Mouse (Mus musculus): ENCODE results near the gene Zcchc17. TPM values are rescaled to one million over a fixed set of nuclear protein-coding genes. Genes with fewer than 3 reads are reported as not detected.
A peak's percentile ranks its signal among the peaks of the same experiment; 100 is the strongest.

Zcchc17 gene
- polyA plus RNA-seq, 1 experiment from 2014 or later: 87.1 TPM

DNA sequence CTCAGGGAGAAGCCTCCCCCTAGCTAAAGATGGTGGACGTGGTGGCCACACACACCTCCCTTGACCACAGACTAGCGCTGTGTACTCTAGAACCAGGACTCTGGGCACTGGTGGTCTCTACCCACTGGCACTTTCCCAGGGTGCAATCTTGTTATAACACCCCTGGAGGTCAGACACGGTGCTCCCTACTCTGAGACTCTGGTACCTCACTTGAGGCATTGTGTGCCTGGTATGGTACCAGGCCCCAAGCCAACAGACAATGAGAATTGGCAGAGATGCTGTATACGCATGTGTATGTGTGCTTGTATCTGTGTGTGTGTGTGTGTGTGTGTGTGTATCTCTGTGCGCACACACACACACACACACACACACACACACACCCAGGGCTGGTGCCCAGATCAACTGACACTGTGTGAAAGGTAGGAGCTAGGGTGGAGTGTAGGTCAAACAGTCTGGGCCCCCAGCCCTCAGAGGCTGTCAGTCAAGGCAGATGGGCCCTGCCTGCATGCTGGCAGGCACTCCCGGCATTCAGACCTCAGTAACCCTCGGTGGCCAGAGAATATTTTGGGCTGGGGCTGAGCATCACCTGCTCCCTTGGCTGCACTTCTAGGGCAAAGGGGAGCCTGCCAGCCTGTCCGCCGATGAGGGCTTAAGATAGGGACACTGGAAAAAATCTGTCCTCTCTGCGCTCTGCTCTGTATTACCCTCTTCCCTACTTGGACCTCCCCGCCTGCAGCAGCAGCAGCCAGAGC lies 60.7 kb downstream of the Zcchc17 start:
- WGBS: 70% methylated on average over 11 of the region's 11 CpGs
- Histone ChIP-seq H3K9ac (no peak overlapping the region; the same call in 1 of the 2 replicates), H3K9me3 (no peaks in the 10 kb centered on the region), H3K36me3 (no peaks in the 10 kb centered on the region), H3K27me3 (peaks cover 5% of the 10 kb centered on the region; the same call in 1 of the 2 replicates), H3K4me1 (0 out of 2 replicates have a peak, but pooled peaks cover 4% of the 10 kb centered on the region), H3K4me3 (no peak overlapping the region), H3K27ac (no peak overlapping the region), H3K4me2 (replicated peaks) (no peak overlapping the region)
- ATAC-seq (ENCODE audit: low FRiP score, low read depth): no peak

DNA sequence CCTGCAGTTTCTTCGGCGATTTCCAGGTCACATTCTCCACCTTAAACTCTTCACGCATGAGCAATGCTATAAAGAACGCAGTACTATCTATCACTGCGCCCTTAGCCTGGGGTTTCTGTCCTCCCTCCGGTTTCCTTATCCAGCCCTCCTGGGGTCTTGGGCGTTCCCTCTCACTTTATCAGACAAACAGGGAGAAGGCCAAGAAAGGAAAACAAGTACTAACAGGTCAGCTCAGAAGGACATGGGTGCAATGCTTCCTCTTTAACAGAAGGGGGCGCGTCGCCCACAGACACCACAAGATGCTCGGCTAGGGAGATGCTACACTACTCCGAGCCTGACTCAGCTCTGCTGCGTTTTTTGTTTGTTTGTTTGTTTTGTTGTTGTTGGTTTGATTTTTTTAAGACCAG lies 62.6 kb downstream of the Zcchc17 start:
- no peak for ATAC-seq (ENCODE audit: low FRiP score, low read depth)
- Histone ChIP-seq H3K27ac (no peak overlapping the region), H3K4me1 (0 out of 2 replicates have a peak, but pooled peaks cover 4% of the 10 kb centered on the region), H3K9me3 (no peaks in the 10 kb centered on the region), H3K9ac (no peak overlapping the region), H3K4me3 (no peak overlapping the region), H3K36me3 (no peaks in the 10 kb centered on the region), H3K27me3 (0 out of 2 replicates have a peak, but pooled peaks cover 5% of the 10 kb centered on the region), H3K4me2 (replicated peaks) (no peak overlapping the region)
- 24% methylated on average over 13 of the region's 13 CpGs for WGBS

DNA sequence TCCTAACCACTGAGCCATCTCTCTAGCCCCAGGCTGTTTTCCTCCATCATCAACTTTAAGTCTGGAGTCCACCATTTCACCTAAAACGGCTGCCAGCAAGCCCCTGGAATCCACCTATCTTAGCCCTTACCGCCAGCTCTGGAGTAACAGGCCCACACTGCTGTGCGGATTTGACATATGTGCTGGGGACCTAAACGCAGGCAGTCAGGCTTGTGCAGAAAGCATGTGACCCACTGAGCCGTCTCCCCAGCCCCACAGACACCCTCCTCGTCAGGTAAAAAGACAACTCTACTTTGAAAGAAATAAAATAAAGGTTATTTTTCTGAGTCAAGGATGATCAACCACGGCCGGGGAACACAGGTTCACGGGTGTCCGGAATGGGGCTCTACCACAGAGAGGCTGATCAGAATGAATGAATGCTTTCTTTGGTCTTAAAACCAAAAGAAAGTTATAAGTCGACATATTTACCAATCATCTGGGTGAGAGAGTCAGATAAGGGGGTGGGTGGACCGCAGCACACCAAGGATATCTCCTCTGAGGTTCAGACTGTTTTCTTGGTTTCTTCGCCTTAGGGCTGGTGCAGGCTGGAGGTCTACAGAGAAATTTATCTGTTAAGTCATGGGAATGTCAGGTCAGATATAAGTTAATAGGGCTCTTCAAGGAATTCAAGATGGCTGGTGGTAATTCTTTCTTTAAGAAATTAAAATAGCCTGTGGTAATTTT lies 63.3 kb downstream of the Zcchc17 start:
- H3K27ac ChIP-seq: no peak overlapping the region
- WGBS: 83% methylated on average over 13 of the region's 13 CpGs
- no peak for ATAC-seq (ENCODE audit: low FRiP score, low read depth)
- no peak overlapping the region for H3K4me3 ChIP-seq
- no peak overlapping the region for H3K9ac ChIP-seq
- H3K36me3 ChIP-seq: no peaks in the 10 kb centered on the region
- no peak overlapping the region for H3K4me2 ChIP-seq (replicated peaks)
- no peaks in the 10 kb centered on the region for H3K9me3 ChIP-seq
- 0 out of 2 replicates have a peak, but pooled peaks cover 5% of the 10 kb centered on the region for H3K27me3 ChIP-seq
- 0 out of 2 replicates have a peak, but pooled peaks cover 4% of the 10 kb centered on the region for H3K4me1 ChIP-seq

DNA sequence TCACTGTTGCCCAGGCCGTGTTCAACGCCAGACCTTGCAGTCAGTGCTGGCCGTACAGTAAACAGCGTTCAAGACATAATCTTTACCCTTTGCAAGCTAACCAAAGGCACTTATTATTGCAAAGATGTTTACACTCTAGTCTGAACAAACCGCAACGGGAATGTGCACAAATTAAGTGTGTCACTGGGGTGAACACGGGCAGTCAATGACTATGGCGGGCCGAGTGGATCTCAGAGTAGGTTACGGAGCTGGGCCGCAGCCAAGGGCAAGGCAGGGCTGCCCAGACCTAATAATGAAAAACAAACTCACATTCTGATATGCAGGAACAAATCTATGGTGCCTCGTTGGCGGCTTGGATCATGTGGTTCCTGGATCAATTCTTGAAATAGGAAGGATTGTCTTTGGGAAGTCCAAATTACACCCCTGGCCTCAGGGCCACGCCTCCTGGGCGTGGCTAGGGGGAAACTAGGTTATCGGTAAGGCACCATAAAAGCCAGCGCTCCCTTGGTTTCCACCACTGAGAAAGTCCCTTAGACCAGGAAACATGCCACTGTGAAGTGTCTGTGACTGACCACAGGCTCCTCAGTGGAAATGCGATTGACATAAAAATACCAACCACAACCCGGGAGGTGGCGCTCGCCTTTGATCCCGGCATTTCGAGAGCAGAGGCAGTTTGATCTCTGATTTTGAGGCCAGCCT lies 64.5 kb downstream of the Zcchc17 start:
- Histone ChIP-seq H3K4me3 (no peak overlapping the region), H3K27me3 (0 out of 2 replicates have a peak, but pooled peaks cover 5% of the 10 kb centered on the region), H3K9me3 (no peaks in the 10 kb centered on the region), H3K36me3 (no peaks in the 10 kb centered on the region), H3K27ac (no peak overlapping the region), H3K9ac (no peak overlapping the region), H3K4me1 (0 out of 2 replicates have a peak, but pooled peaks cover 4% of the 10 kb centered on the region), H3K4me2 (replicated peaks) (peak overlapping the region; percentile 23; the same call in 1 of the 2 replicates)
- WGBS: 46% methylated on average over 23 of the region's 23 CpGs
- no peak for ATAC-seq (ENCODE audit: low FRiP score, low read depth)

DNA sequence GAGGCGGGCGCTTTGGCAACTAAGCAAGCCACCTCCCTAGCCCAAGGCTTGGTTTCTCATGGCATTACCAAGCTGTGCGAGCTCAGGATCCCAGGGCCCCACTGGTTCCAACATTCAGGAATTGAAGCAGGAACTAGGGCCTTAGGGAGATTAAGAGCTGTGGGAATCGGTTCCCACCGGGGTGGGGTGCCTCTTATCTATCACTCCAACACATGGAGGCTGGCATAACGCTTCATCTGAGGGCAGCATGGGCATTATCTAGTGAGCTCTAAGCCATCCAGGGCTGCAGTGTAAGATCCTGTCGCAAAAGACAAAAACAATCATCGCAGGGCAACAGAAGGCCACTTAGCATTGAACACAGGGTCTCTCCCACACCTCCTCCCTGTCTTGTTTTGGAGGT lies 65.2 kb downstream of the Zcchc17 start:
- Histone ChIP-seq H3K4me3 (no peak overlapping the region), H3K9me3 (no peaks in the 10 kb centered on the region), H3K36me3 (no peaks in the 10 kb centered on the region), H3K4me1 (0 out of 2 replicates have a peak, but pooled peaks cover 4% of the 10 kb centered on the region), H3K27me3 (0 out of 2 replicates have a peak, but pooled peaks cover 5% of the 10 kb centered on the region), H3K27ac (no peak overlapping the region), H3K9ac (no peak overlapping the region), H3K4me2 (replicated peaks) (no peak overlapping the region)
- 88% methylated on average over 8 of the region's 8 CpGs for WGBS
- ATAC-seq (ENCODE audit: low FRiP score, low read depth): no peak

DNA sequence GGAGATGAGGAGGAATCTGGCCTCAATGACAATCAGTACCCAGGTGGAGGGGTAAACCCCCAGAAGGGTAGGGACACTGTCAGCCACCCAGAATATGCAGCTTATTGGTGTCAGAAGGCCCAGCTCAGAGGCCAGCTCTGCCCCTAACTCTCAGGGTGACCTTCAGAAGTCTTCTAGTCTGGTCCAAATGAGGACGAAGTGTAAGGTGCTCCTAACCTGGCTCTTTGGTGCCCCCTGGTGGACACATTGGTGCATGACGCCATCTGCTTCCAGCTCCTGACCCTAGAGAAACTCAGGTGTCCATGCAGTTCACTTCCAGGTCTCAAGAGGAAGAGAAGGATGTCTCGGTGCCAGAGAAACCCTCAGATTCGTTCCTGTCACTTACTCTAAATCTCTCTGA lies 67.5 kb downstream of the Zcchc17 start:
- Histone ChIP-seq H3K9ac (no peak overlapping the region), H3K4me2 (replicated peaks) (no peak overlapping the region), H3K27me3 (0 out of 2 replicates have a peak, but pooled peaks cover 5% of the 10 kb centered on the region), H3K9me3 (no peaks in the 10 kb centered on the region), H3K4me1 (0 out of 2 replicates have a peak, but pooled peaks cover 4% of the 10 kb centered on the region), H3K27ac (no peak overlapping the region), H3K36me3 (no peaks in the 10 kb centered on the region), H3K4me3 (no peak overlapping the region)
- 2% methylated on average over 4 of the region's 4 CpGs for WGBS
- ATAC-seq (ENCODE audit: low FRiP score, low read depth): 0 out of 2 replicates have a peak, but pooled peaks have one; percentile 61

DNA sequence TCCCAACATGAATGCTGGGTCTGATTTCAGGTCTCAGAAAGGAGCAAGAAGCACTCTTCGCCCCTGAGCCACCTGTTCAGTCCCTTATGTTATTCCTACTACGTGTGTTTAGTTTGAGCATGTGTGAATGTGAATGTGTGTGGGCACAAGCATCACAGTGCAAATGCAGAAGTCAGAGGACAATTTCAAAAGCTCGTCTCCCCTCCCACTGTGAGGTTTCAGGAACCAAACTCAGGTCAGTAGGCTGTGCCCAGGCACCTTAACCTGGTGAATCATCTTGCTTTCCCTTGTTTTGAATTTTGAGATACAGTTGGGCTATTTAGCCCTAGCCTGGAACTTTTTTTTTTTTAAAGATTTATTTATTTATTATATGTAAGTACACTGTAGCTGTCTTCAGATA lies 69.9 kb downstream of the Zcchc17 start:
- WGBS: 70% methylated on average over 3 of the region's 3 CpGs
- no peak for ATAC-seq (ENCODE audit: low FRiP score, low read depth)

DNA sequence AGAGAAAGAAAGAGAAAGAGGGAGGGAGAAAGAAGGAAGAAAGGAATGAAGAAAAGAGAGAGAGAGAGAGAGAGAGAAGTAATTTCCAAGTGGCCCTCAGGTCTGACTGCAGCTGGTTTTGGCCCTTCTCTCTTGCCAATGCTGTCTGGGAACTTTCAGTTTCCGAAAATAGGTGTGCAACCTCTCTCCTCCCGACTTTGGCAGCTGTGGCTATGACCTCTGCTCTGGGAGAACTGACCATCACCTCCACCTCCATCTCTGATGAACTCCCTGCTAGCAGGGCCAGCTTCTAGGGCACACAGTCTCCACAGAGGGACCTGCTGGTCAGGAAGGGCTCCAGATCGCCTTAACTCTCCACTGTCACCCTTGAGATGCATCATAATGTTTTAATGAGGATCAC lies 73.2 kb downstream of the Zcchc17 start:
- no peak overlapping the region for H3K4me3 ChIP-seq
- H3K27ac ChIP-seq: no peak overlapping the region
- H3K9me3 ChIP-seq: no peaks in the 10 kb centered on the region
- H3K27me3 ChIP-seq: peaks cover 6% of the 10 kb centered on the region; the same call in 1 of the 2 replicates
- no peak overlapping the region for H3K9ac ChIP-seq
- ATAC-seq (ENCODE audit: low FRiP score, low read depth): no peak
- no peak overlapping the region for H3K4me2 ChIP-seq (replicated peaks)
- 50% methylated on average over 3 of the region's 3 CpGs for WGBS
- no peaks in the 10 kb centered on the region for H3K36me3 ChIP-seq
- no peaks in the 10 kb centered on the region for H3K4me1 ChIP-seq

More for the DNA sequence above, 69.9 kb downstream of the Zcchc17 start:
- no peaks in the 10 kb centered on the region for H3K4me1 ChIP-seq
- H3K4me2 ChIP-seq (replicated peaks): no peak overlapping the region
- H3K27ac ChIP-seq: no peak overlapping the region
- no peak overlapping the region for H3K4me3 ChIP-seq
- H3K27me3 ChIP-seq: peaks cover 6% of the 10 kb centered on the region; the same call in 1 of the 2 replicates
- no peaks in the 10 kb centered on the region for H3K36me3 ChIP-seq
- no peaks in the 10 kb centered on the region for H3K9me3 ChIP-seq
- no peak overlapping the region for H3K9ac ChIP-seq

DNA sequence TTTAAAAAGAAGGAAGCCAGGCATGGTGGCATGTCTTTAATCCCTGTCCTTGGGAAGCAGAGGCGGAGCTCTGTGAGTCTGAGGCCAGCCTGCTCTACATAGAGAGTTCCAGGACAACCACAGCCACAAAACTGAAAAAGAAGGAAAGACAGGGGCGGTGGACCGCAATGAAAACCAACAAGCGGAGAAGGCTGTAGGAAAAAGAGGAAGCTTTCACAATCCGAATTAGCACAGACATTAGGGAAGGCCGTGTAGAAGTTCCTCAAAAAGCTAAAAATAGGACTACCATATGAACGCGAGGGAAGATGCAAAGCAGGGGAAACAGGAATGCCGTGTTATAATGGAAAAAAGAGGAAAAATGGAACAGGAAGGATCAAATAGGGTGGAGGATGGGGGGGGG lies 75.9 kb downstream of the Zcchc17 start:
- no peak for ATAC-seq (ENCODE audit: low FRiP score, low read depth)

DNA sequence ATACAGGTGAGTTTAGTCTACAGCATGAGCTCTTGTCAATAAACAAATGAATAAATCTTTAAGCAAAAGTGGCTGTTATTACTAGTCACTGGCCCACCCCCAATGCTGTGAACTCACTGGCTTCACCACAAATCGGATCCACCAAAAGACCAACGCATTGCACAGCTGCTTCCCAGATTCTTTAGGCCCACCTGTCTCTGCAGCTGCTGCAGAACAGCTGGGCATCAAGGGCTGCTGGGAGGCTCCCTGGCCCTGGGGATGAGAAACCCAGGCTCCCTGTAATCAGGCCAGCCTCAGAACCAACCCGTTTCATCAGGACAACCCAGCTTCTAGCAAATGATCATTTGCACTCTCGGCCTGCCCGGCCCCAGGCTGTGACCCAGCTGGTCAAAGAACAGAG lies 76.9 kb downstream of the Zcchc17 start:
- H3K9ac ChIP-seq: no peak overlapping the region
- WGBS: 52% methylated on average over 5 of the region's 5 CpGs
- no peaks in the 10 kb centered on the region for H3K36me3 ChIP-seq
- no peak overlapping the region for H3K4me2 ChIP-seq (replicated peaks)
- peaks cover 10% of the 10 kb centered on the region; the same call in 1 of the 2 replicates for H3K27me3 ChIP-seq
- H3K4me3 ChIP-seq: no peak overlapping the region
- no peaks in the 10 kb centered on the region for H3K4me1 ChIP-seq
- ATAC-seq (ENCODE audit: low FRiP score, low read depth): no peak
- H3K9me3 ChIP-seq: no peaks in the 10 kb centered on the region
- no peak overlapping the region for H3K27ac ChIP-seq

More for the DNA sequence above, 75.9 kb downstream of the Zcchc17 start:
- Histone ChIP-seq H3K9ac (no peak overlapping the region), H3K9me3 (no peaks in the 10 kb centered on the region), H3K4me3 (no peak overlapping the region), H3K27ac (no peak overlapping the region), H3K36me3 (no peaks in the 10 kb centered on the region), H3K4me1 (no peaks in the 10 kb centered on the region), H3K27me3 (peaks cover 10% of the 10 kb centered on the region; the same call in 1 of the 2 replicates), H3K4me2 (replicated peaks) (no peak overlapping the region)
- WGBS: 82% methylated on average over 9 of the region's 9 CpGs

DNA sequence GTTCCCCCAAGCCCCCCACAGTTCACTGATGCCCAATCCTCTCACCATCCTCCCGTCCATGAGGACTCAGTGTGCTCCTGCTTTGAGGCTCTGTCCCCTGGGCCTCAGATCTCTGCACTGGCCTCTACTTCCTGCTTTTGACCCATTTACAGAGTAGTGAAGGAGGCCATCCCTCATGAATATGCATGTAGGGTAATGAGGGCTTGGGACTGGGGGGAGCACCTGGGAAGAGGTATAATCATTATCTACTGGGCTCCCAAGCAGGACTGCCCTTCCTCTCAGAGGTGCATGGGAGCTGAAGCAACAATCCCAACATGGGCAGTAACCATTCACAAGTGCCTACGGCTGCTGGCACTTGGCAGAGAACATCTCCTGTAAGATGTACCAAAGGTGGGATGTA lies 80.6 kb downstream of the Zcchc17 start, which contains the start of gene Serinc2:
Serinc2 (minus strand) TSS at position 101 of the 400 bp plus-strand sequence.
- no peak within 1 kb of the TSS for H3K27ac ChIP-seq
- H3K27me3 ChIP-seq: peaks cover 13% of the 10 kb centered on the region; the same call in 1 of the 2 replicates
- no peak within 1 kb of the TSS for H3K9ac ChIP-seq
- H3K4me1 ChIP-seq: peaks cover 6% of the 10 kb centered on the region; the same call in 1 of the 2 replicates
- H3K4me2 ChIP-seq (replicated peaks): no peak within 1 kb of the TSS
- H3K4me3 ChIP-seq: no peak within 1 kb of the TSS
- no peaks in the 10 kb centered on the region for H3K9me3 ChIP-seq
- WGBS: 64% methylated on average over 2 of the region's 2 CpGs
- no peak for ATAC-seq (ENCODE audit: low FRiP score, low read depth)
- H3K36me3 ChIP-seq: no peaks in the 10 kb centered on the region

All from limb, embryonic 13.5 days (tissue).